Mouse (Mus musculus): ENCODE measurements at regions not wholly inside any gene's neighbourhood (a gene's known extent, or its start where the extent isn't known, plus 50 kb on each side); places are given as distances from the start of the nearest gene placed in this dataset.

DNA sequence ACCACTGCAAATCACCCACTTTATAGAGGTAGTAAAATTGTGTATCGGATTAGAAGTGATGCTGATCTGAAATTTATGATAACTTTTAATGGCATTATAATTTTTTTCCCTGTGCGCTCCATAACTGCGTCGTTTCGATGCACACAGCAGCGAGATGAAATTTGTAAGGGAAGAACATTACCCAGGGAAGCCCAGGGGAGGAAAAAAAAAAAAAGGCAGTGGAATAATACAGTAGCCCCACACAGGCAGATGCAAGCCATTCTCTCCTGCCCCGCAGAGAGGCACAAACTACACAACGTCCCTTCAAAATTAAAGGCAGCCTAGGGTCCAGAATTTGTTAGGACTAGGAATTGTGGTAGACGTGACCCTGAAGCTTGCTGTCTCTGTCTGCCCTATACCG lies 234.2 kb downstream of the Il20rb start:
- DNase-seq (ENCODE audit: low spot score in 2 of 2) = no peak

All from left cerebral cortex, adult 9 months (tissue).